Mouse (Mus musculus) heart, postnatal 14 days (tissue): ENCODE results near the gene Olfr1425. TPM values are rescaled to one million over a fixed set of nuclear protein-coding genes. Genes with fewer than 3 reads are reported as not detected.
"Not testable (repeated sequence)": the region's sequence is repeated elsewhere in the genome, so short reads cannot be mapped to it uniquely, and the experiment has no call there.

Experiments
- DNase-seq, 2 experiments: peaks; one replicate each; pipeline ENCODE4 v3.0.0; 2021 to 2022
- intact Hi-C: fragments of 180-260 bp; cut with DNase I; formaldehyde crosslinking; loops from one replicate; pipeline ENCODE4 v1.15.1; 2025
- long read RNA-seq, 2 experiments: library from polyadenylated mRNA; stranded (forward); transcript quantifications; one replicate each; pipeline ENCODE4 v2.0.0; 2021
- total RNA-seq, 2 experiments: library from RNA; stranded (reverse); gene quantifications; 2 replicates each; pipeline ENCODE4 v1.2.3; 2021

Olfr1425 gene
- total RNA-seq = not detected
- long read RNA-seq, experiment 1 = 0 reads
- long read RNA-seq, experiment 2 = 0 reads

DNA sequence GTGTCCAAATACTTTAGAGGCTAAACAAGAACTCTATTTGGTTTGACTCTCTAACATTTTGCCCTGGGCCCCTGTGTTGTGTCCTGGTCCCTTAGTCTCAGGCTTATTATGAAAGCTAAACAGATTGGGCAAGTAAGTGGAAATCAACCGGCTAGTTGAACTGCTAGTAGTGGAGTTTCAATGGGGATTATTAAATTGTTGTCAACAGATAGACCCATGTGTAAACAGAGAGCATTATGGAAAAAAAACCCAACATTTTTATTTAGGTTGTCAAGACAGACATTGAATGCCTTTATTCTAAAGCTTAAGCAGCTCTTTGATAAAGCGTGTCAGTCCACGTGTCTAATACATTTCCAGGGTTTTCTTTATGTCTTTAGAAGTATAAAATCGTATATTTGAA, at the start of gene Olfr1425:
Gene Olfr1425 (minus strand): TSS at position 101 of the 400 bp plus-strand sequence.
- intact Hi-C loops, DNase-seq: not testable (repeated sequence)

DNA sequence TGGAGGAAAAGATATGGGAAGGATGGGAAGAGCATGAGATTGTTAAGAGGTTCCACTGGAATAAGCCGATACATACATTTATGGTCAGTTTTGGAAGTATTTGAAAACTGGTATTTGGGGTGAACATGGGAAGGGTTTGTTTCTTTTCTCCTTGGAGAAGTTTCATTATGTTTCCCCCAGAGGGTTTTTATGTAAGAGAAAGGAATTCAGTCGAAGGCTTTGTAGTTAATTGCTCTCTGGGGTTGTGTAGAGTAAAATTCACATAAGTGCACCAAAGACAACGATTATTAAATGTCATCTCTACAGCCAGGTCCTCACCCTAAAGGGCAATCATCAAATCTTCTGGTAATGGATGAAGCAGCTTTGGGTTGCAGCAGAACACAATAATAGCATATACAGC, 45.6 kb upstream of the Olfr1425 start, which contains the start of gene Olfr76:
Gene Olfr76 (minus strand): TSS at position 101 of the 400 bp plus-strand sequence.
- intact Hi-C loops = no loop called here
- no peak for DNase-seq

DNA sequence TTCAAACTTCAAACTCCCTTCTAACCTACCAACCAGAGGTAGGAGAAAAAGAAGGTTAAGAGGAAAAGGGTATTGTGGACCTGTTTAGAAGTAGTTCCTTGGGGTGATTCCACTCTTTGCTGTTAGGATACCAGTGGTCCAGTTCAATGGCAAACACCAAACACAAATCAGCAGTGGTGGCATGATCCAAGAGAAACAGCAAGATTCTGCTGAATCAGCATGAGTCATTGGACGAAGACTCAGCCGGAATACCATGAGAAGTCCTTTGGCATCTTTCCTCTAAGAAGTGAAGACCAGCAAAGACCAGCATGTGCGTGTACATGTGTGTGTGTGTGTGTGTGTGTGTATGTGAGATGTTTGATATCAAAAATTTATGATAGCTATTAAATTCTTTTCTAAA, 38.9 kb upstream of the Olfr1425 start:
- DNase-seq = no peak
- intact Hi-C loops = no loop called here

DNA sequence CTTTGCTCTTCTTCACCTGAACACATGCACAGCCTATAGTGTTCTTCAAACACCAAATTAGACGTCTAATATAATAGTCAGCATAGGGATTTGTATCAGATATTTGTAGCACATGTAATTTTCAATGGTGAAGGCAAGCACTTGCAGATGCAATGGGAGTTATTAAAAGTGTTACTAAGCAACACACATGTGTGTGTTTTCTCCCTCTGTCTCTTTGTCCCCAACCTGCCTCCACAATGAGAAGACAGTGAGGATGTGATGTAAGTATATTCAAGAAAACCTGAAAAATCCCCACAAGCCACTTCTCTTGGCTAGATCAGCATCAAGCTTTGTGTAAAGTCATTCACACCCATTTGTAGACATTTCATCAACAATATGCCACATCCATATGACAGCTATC, 38.3 kb upstream of the Olfr1425 start, which contains the start of gene Olfr1428:
Gene Olfr1428 (minus strand): TSS at position 101 of the 400 bp plus-strand sequence.
- intact Hi-C loops = no loop called here

DNA sequence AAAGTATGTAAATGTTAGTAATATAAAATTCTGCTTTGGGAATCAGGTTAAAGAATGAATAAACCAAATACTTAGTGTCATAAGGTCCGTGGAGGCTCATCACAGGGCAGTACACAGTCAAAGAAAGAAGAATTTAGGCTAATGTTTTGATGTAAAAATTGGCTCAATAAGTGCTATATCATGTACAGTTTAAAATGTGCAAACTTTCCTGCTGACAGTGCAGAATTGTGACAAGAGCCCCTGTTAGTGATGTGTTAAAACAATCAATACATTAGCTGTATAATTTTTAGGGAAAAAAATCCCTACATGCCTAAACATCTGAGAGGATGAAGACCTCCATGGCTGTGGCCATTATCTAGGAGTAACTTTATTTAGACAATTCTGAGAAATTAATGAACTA, 36.3 kb upstream of the Olfr1425 start:
- no peak for DNase-seq
- intact Hi-C loops = no loop called here

More for the DNA sequence above, 38.3 kb upstream of the Olfr1425 start, which contains the start of gene Olfr1428:
- no peak for DNase-seq

DNA sequence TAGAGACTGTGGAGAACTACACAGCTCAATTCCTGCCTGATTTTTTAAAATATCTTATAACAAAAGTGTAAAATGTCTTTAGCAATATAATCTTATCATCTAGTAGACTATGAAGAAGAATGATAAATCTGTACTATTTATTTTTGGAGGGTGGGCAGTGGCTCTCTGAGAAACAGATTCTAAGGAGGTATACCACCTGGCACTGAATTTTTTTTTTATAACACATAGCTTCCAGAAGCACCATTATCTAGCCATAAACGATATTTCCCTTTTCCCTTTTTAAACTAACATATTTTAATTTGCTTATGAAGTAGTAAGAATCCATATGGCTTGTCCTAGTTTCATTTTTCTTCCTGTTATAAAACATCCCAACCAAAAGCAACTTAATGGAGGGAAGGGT, 27.0 kb upstream of the Olfr1425 start:
- DNase-seq = no peak

DNA sequence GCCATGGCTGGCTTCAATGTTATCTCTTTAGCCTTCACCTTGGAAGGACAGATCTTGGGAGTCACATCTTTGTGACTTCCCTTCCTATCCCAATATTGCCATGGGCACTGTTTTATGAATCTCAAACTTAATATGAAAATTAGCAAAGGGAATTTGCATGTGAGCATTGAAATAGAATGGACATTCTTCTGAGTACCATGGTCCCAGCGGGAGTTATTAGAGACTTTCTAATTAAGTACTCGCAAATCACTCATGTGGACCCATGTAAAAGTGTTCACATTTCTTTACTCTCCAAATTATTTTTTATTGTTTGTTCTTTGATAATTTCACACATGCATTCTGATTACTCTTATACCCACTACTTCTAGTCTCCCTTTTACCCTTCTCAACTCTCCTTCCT, 25.7 kb upstream of the Olfr1425 start, which contains the start of gene Olfr1427:
Gene Olfr1427 (minus strand): TSS at position 101 of the 400 bp plus-strand sequence.
- intact Hi-C loops = no loop called here

More for the DNA sequence above, 27.0 kb upstream of the Olfr1425 start:
- intact Hi-C loops = no loop called here

DNA sequence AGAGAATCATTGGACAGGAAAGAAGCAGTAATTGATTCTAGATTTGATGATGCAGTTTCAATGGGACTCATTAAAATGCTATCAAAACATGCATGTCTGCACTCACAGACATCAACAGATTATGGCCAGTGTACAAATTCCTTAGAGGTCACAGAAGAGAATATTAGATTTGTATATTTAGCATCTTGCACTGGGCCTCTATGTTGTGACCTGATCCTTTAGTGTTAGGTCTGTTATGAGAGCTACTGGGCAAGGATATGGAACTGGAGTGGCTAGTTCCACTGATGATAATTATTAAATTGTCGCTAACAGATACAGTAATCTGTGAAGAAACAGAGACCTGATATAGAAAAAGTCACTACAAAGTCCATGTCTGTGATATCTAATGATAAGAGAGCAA, 14.4 kb upstream of the Olfr1425 start, which contains the start of gene Olfr1426:
Gene Olfr1426 (minus strand): TSS at position 101 of the 400 bp plus-strand sequence.
- no peak for DNase-seq
- intact Hi-C loops = no loop called here

More for the DNA sequence above, 25.7 kb upstream of the Olfr1425 start, which contains the start of gene Olfr1427:
- no peak for DNase-seq

DNA sequence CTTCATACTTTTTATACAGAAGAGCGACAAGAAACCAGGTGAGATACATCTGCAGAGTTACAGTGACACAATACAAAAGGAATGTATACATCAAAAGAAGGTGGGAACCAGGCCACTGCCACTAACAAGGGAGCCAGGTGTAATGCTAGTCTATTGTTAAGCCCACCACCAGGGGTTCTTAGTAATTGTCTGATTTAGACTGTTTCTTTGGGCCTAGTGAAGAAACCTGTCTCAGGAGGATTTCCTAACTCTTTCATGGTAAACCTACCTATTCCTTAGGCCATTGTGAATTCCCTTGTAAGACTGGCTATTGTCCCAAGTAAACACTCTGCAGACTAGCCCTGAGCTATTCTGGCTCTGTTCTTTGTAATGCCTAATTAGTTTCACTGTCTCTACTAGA, 8.0 kb downstream of the Olfr1425 start:
- DNase-seq, intact Hi-C loops: not testable (repeated sequence)

DNA sequence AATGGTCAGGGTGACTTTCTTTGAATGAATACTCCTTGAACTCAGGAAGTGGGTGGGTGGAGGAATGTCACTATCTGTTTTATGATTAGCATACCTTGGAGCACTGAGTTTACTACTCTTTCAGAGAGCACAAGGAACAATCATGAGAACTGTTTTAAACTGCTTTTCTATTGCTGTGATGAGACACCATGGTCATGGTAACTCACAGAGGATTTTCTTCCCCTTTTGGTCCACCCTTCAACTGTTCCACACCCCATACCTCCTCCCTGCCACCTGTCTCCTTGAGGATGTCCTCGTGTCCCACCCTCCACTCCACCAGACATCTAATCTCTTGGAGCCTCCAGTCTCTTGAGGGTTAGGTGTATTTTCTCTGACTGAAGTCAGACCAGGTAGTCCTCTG, 9.7 kb downstream of the Olfr1425 start:
- intact Hi-C loops = not testable (repeated sequence)

DNA sequence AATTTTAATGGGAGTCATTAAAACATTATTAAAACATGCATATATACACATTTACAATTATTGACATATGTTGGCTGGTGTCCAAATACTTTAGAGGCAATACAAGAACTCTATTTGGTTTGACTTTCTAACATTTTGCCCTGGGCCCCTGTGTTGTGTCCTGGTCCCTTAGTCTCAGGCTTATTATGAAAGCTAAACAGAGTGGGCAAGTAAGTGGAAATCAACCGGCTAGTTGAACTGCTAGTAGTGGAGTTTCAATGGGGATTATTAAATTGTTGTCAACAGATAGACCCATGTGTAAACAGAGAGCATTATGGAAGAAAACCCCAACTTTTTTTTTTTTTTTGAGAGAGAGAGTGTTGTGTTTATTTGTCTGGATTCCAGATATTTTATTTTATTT, 14.9 kb downstream of the Olfr1425 start, which contains the start of gene Olfr1424:
Gene Olfr1424 (minus strand): TSS at position 101 of the 400 bp plus-strand sequence.
- DNase-seq, intact Hi-C loops: not testable (repeated sequence)

More for the DNA sequence above, 9.7 kb downstream of the Olfr1425 start:
- not testable (repeated sequence) for DNase-seq

DNA sequence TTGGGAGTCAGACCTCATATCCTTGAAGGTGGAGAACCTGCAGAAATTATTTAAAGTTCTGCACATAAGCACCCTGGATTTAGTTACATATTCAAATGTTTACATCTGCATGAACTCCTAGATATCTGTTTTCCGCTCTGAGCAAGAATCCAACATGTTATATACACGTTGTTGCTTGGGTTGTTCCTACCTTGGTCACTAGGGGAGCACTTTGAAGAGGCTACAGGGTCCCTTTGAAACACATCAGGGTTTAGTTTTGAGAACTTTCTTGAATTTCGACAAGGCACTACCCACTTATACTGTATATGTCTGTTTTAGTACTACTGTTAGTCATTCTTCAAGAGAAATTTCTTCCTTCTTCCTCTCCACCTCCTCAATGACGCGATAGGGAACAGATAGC, 34.4 kb downstream of the Olfr1425 start:
- DNase-seq = no peak
- intact Hi-C loops = no loop called here

DNA sequence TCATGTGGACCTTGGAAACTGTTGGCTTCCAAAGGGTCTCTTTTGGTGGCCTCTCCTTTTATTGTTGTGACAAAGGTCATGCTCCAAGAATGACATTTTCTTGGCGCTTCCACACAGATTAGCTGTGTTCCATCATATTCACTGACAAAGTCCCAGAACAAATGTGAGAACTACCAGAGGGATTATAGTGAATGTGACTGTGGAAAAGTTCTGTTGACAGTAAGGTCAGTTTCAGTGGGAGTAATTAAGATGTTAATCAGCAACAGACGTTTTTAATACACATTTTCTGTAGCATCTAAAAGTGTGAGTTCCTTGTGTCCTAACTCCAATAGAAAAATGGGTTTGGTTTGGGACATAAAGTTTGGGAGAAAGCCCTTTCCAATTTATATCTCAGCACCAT, 36.3 kb downstream of the Olfr1425 start, which contains the start of gene Olfr1423:
Gene Olfr1423 (minus strand): TSS at position 101 of the 400 bp plus-strand sequence.
- DNase-seq = no peak
- intact Hi-C loops = no loop called here

DNA sequence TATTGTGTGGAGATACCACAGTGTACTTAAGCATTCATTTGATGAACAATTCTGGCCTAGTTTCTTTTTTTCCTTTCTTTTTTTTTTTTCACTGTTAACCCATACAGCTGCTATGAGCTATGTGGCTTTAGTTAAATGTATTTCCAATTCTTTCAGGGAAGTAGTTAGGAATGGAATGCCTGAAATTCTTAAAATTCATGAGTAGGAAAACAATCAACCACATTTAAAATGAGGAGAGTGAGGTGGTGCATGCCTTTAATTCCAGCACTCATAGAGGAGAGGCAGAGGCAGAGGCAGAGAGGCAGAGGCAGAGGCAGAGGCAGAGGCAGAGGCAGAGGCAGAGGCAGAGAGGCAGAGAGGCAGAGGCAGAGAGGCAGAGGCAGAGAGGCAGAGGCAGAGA, 39.8 kb downstream of the Olfr1425 start:
- intact Hi-C loops = no loop called here
- DNase-seq = no peak

DNA sequence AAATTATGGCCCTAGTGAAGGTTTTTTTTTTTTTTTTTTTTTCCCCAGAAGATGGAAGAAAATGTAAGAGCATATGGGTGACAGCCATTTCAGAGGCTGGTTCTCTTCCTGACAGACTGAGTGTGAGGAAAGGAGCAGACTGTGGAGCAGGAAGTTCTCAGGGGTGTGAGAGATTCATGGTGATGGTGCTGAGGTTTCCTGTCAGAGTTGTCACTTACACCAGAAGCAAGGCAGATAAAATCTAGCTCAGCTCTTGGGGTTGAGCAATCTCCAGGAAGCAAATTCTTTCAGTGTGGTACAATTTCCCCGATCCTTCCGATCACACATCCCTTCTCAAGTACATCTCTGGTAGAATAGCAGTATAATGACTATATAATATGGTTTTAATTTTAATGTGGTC, 50.9 kb downstream of the Olfr1425 start:
- intact Hi-C loops = no loop called here
- DNase-seq = no peak

DNA sequence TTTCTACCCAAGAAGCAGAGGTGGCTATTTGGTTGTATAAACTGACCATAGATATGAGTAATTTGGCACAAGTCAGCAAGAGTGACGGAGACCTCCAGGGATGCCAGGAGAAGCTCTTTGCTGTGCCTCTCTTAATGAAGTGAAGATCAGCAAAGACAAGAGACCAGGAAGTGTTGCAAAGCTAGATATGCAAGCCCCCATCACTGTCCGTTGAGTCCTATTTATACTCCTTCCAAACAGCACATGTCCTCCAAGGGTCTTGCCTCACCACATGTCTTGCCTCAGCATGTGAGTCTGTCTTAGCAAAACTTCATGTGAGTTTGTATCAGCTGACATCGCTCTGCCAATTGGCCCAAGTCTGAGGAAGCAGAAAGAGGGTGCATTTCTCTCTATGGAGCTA, 52.2 kb downstream of the Olfr1425 start:
- no peak for DNase-seq
- intact Hi-C loops = no loop called here

DNA sequence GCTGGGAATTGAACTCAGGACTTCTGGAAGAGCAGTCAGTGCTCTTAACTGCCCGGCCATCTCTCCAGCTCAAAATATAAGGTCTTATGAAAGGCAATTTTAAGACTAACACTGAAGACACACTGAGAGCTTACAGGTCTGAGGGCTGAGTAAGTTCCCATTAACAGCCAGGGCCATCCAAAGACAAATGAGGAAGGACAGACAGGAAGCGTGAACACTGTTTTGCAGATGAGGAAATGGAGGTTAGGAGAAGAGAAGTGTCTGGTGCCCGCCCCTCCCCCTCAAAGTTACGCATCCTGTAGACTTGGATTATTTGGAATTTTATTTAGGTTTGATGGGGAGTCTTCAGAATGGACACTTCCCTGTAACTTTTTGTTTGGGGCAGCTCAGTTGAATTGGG, 53.4 kb downstream of the Olfr1425 start:
- intact Hi-C loops = no loop called here
- no peak for DNase-seq

Other genes with a start within 250 kb of the Olfr1425 start
- gene Olfr1417, start 238.5 kb downstream of the Olfr1425 start, total RNA-seq = not detected
- not detected for gene Olfr1418, start 216.7 kb downstream of the Olfr1425 start, total RNA-seq
- gene Olfr1419, start 202.6 kb downstream of the Olfr1425 start, total RNA-seq = not detected
- not detected for gene Olfr1420, start 191.2 kb downstream of the Olfr1425 start, total RNA-seq
- gene Patl1, start 165.3 kb downstream of the Olfr1425 start, total RNA-seq = 10 to 100 TPM; 26.2 to 28.2 TPM
- gene Osbp, start 111.8 kb downstream of the Olfr1425 start, total RNA-seq = 10 to 100 TPM; 81.3 to 85.1 TPM
- not detected for gene Olfr1423, start 36.4 kb downstream of the Olfr1425 start, total RNA-seq
- gene Olfr1424, start 15.0 kb downstream of the Olfr1425 start, total RNA-seq = not detected
- gene Olfr1426, start 14.3 kb upstream of the Olfr1425 start, total RNA-seq = not detected
- not detected for gene Olfr1427, start 25.6 kb upstream of the Olfr1425 start, total RNA-seq
- gene Olfr1428, start 38.2 kb upstream of the Olfr1425 start, total RNA-seq = not detected
- not detected for gene Olfr76, start 45.5 kb upstream of the Olfr1425 start, total RNA-seq
- gene Olfr1555-ps1, start 92.4 kb upstream of the Olfr1425 start, total RNA-seq = not detected
- not detected for gene Olfr1431, start 122.9 kb upstream of the Olfr1425 start, total RNA-seq
- not detected for gene Olfr1432, start 154.9 kb upstream of the Olfr1425 start, total RNA-seq
- not detected for gene Olfr262, start 163.9 kb upstream of the Olfr1425 start, total RNA-seq
- gene Olfr235, start 183.3 kb upstream of the Olfr1425 start, total RNA-seq = not detected
- gene Olfr1434, start 202.1 kb upstream of the Olfr1425 start, total RNA-seq = not detected
- not detected for gene Olfr1436, start 221.4 kb upstream of the Olfr1425 start, total RNA-seq
- gene Olfr1437, start 247.4 kb upstream of the Olfr1425 start, total RNA-seq = not detected